Comparison of ENCODE assay signal across 11 mouse cellular contexts in genomic region chr14:56062213-56062612, GRCm38 (mm10). TPM values are rescaled to one million over a fixed set of nuclear protein-coding genes. Genes with fewer than 3 reads are reported as not detected.
DNase-seq lines count a peak whose midpoint lies in the region; ATAC-seq lines count a peak whose summit lies in the region.
"Not testable (repeated sequence)": the region's sequence is repeated elsewhere in the genome, so short reads cannot be mapped to it uniquely, and the experiment has no call there.
"Had no signal": no experiment of that assay in that cellular context is flagged by ENCODE, and none has a peak within 500 bp of the region (broad histone marks: within the 10 kb centered on the region; RNA-seq: fewer than 3 reads in every experiment).

Gene Mcpt4 (minus strand): TSS chr14:56062313.

- WGBS in embryonic facial prominence, embryonic 15.5 days: 68% methylated on average over 3 of the region's 3 CpGs

- H3K4me1 ChIP-seq in embryonic facial prominence, embryonic 15.5 days: not testable (repeated sequence)

- not testable (repeated sequence) for H3K9me3 ChIP-seq in embryonic facial prominence, embryonic 15.5 days (replicated peaks)

- H3K4me2 ChIP-seq in embryonic facial prominence, embryonic 15.5 days (replicated peaks): not testable (repeated sequence)

- not testable (repeated sequence) for H3K27ac ChIP-seq in embryonic facial prominence, embryonic 15.5 days (replicated peaks)

- not testable (repeated sequence) for ATAC-seq in embryonic facial prominence, embryonic 15.5 days (ENCODE audit: insufficient number of reproducible peaks, low FRiP score, low TSS enrichment, low read depth)

- H3K36me3 ChIP-seq in embryonic facial prominence, embryonic 15.5 days: not testable (repeated sequence)

- DNase-seq in gastrocnemius, postnatal 10 days; gastrocnemius, postnatal 4 days (ENCODE audit: low spot score in 2 of 2): not testable (repeated sequence)

- not testable (repeated sequence) for H3K4me3 ChIP-seq in embryonic facial prominence, embryonic 15.5 days (replicated peaks)

- H3K9ac ChIP-seq in embryonic facial prominence, embryonic 15.5 days: not testable (repeated sequence)

- not testable (repeated sequence) for H3K27me3 ChIP-seq in embryonic facial prominence, embryonic 15.5 days

RNA-seq across cellular contexts. Expression of gene Mcpt4, which starts in this region (rescaled TPM):
- polyA plus RNA-seq in embryonic facial prominence, embryonic 15.5 days (2015; fragmentation: Nextera tagmentation; extraction: Ambion mirVana): 25.7 and 32.1 TPM in 2 replicates
- total RNA-seq in gastrocnemius, postnatal 10 days (2021): 10 to 100 TPM; 12.7 to 13.9 TPM
- total RNA-seq in gastrocnemius, postnatal 4 days (2021): 10 to 100 TPM; 48.3 to 50.8 TPM
- total RNA-seq: CH12.LX, ES-E14, MEL had no signal
- polyA plus RNA-seq: activated CD4-positive, CD25-positive, alpha-beta regulatory T cell, adult 4 months; C2C12; CD4-positive, CD25-positive, alpha-beta regulatory T cell, adult 4 months; G1E; Patski had no signal
